Mouse (Mus musculus) neural tube, embryonic 12.5 days (tissue): ENCODE results near the gene Cass4. TPM values are rescaled to one million over a fixed set of nuclear protein-coding genes. Genes with fewer than 3 reads are reported as not detected.

Experiments
- ATAC-seq: fragments of 200-750 bp; cut with Nextera tagmentation; 2 replicates; pipeline ENCODE4 v1.8.0; 2017; ENCODE audit warnings: low read depth, mild to moderate bottlenecking, moderate TSS enrichment, moderate library complexity; ENCODE audit not compliant: low FRiP score
- H3K27ac ChIP-seq: fragments of 300-500 bp; sonication (generic); 2 replicates; pipeline ENCODE4 v1.5.1; 2016
- H3K27me3 ChIP-seq: fragments of 300-500 bp; sonication (generic); replicated peaks from 2 replicates; pipeline ENCODE4 v1.6.1; 2016; ENCODE audit warnings: mild to moderate bottlenecking
- H3K36me3 ChIP-seq: fragments of 300-500 bp; sonication (generic); 2 replicates; pipeline ENCODE4 v1.6.1; 2016; ENCODE audit warnings: mild to moderate bottlenecking
- H3K4me1 ChIP-seq: fragments of 300-500 bp; sonication (generic); 2 replicates; pipeline ENCODE4 v1.6.1; 2016
- H3K4me2 ChIP-seq: fragments of 300-500 bp; sonication (generic); replicated peaks from 2 replicates; pipeline ENCODE4 v1.6.1; 2016; ENCODE audit warnings: mild to moderate bottlenecking
- H3K4me3 ChIP-seq: fragments of 300-500 bp; sonication (generic); 2 replicates; pipeline ENCODE4 v1.5.1; 2016
- H3K9ac ChIP-seq: fragments of 300-500 bp; sonication (generic); 2 replicates; pipeline ENCODE4 v1.6.1; 2016; ENCODE audit warnings: mild to moderate bottlenecking
- H3K9me3 ChIP-seq: fragments of 300-500 bp; sonication (generic); 2 replicates; pipeline ENCODE4 v1.6.1; 2016; ENCODE audit warnings: mild to moderate bottlenecking
- whole genome bisulfite sequencing: fragments of 180-500 bp; shearing (Covaris S2); methylation state at CpG from one replicate; pipeline ENCODE4 v1.1.7; 2016; 5-methylcytosine and 5-hydroxymethylcytosine counted together
- polyA plus RNA-seq: library from polyadenylated mRNA; unstranded; fragments of >200 nt; fragmentation: Nextera tagmentation; extraction: Ambion mirVana; gene quantifications from 2 replicates; pipeline ENCODE4 v1.2.1, GENCODE M21; 2016

Cass4 gene
- polyA plus RNA-seq: 0.18 and 0.43 TPM in 2 replicates

- Histone ChIP-seq H3K4me2 (no peak within 1 kb of the TSS), H3K9me3 (no peaks in the 10 kb centered on the region), H3K27me3 (no peaks in the 10 kb centered on the region), H3K4me3 (no peak within 1 kb of the TSS), H3K36me3 (no peaks in the 10 kb centered on the region), H3K27ac (no peak within 1 kb of the TSS), H3K9ac (no peak within 1 kb of the TSS), H3K4me1 (peaks cover 6% of the 10 kb centered on the region; the same call in 1 of the 2 replicates)
- ATAC-seq: no peak
- WGBS: 41% methylated on average over 13 of the region's 13 CpGs
Observed at GRCm38 (mm10) chr2:172393391-172394051, at the start of gene Cass4. TSS of gene Cass4 (plus strand) at chr2:172393794.

GRCm38 (mm10) chr2:172344669-172345068 is 48.9 kb upstream of the Cass4 start:
- Histone ChIP-seq H3K4me1 (peaks cover 12% of the 10 kb centered on the region), H3K9me3 (no peaks in the 10 kb centered on the region), H3K27me3 (no peaks in the 10 kb centered on the region), H3K36me3 (no peaks in the 10 kb centered on the region), H3K4me2 (peak overlapping the region; percentile 95), H3K4me3 (no peak overlapping the region), H3K27ac (no peak overlapping the region), H3K9ac (no peak overlapping the region)
- WGBS: 34% methylated on average over 5 of the region's 5 CpGs
- ATAC-seq: peak; percentile 4; the same call in 1 of the 2 replicates

GRCm38 (mm10) chr2:172345258-172345738 is 48.3 kb upstream of the Cass4 start, which contains the start of gene Fam210b:
TSS of gene Fam210b (plus strand) at chr2:172345565.
- Histone ChIP-seq H3K36me3 (no peaks in the 10 kb centered on the region), H3K9ac (peak within 1 kb of the TSS; percentile 74), H3K4me3 (peak within 1 kb of the TSS; percentile 63), H3K4me2 (peak within 1 kb of the TSS; percentile 95), H3K27ac (no peak within 1 kb of the TSS; the same call in 1 of the 2 replicates), H3K27me3 (no peaks in the 10 kb centered on the region), H3K9me3 (no peaks in the 10 kb centered on the region), H3K4me1 (peaks cover 12% of the 10 kb centered on the region)
- ATAC-seq: peak; percentile 96
- WGBS: under 1% methylated on average over 35 of the region's 35 CpGs

GRCm38 (mm10) chr2:172346034-172346929 is 47.3 kb upstream of the Cass4 start:
- Histone ChIP-seq H3K4me2 (peak overlapping the region; percentile 95), H3K9me3 (no peaks in the 10 kb centered on the region), H3K27ac (no peak overlapping the region; the same call in 1 of the 2 replicates), H3K4me1 (peaks cover 12% of the 10 kb centered on the region), H3K4me3 (peak overlapping the region; percentile 63), H3K9ac (peak overlapping the region; percentile 74), H3K27me3 (no peaks in the 10 kb centered on the region), H3K36me3 (no peaks in the 10 kb centered on the region)
- WGBS: 11% methylated on average over 31 of the region's 31 CpGs
- peak; percentile 19; the same call in 1 of the 2 replicates for ATAC-seq

- H3K4me1 ChIP-seq: peaks cover 12% of the 10 kb centered on the region
- H3K9ac ChIP-seq: 0 out of 2 replicates have a peak overlapping the region, but pooled peaks have one; percentile 6
- no peak overlapping the region for H3K27ac ChIP-seq
- no peak for ATAC-seq
- H3K36me3 ChIP-seq: no peaks in the 10 kb centered on the region
- H3K27me3 ChIP-seq: no peaks in the 10 kb centered on the region
- no peaks in the 10 kb centered on the region for H3K9me3 ChIP-seq
- 0 out of 2 replicates have a peak overlapping the region, but pooled peaks have one; percentile 63 for H3K4me3 ChIP-seq
- 60% methylated on average over 8 of the region's 8 CpGs for WGBS
- H3K4me2 ChIP-seq: peak overlapping the region; percentile 95
Observed at GRCm38 (mm10) chr2:172346933-172347611, 46.5 kb upstream of the Cass4 start.

GRCm38 (mm10) chr2:172348297-172348950 is 45.2 kb upstream of the Cass4 start:
- Histone ChIP-seq H3K27me3 (no peaks in the 10 kb centered on the region), H3K4me3 (no peak overlapping the region), H3K27ac (no peak overlapping the region), H3K9ac (no peak overlapping the region), H3K4me1 (peaks cover 12% of the 10 kb centered on the region), H3K9me3 (no peaks in the 10 kb centered on the region), H3K36me3 (no peaks in the 10 kb centered on the region), H3K4me2 (0 out of 2 replicates have a peak overlapping the region, but pooled peaks have one; percentile 95)
- ATAC-seq: no peak
- 44% methylated on average over 3 of the region's 3 CpGs for WGBS

- peaks cover 10% of the 10 kb centered on the region for H3K4me1 ChIP-seq
- ATAC-seq: no peak
- peaks cover 2% of the 10 kb centered on the region; the same call in 1 of the 2 replicates for H3K36me3 ChIP-seq
- no peak overlapping the region for H3K9ac ChIP-seq
- no peak overlapping the region for H3K4me2 ChIP-seq
- H3K27me3 ChIP-seq: no peaks in the 10 kb centered on the region
- no peak overlapping the region for H3K27ac ChIP-seq
- no peak overlapping the region for H3K4me3 ChIP-seq
- no peaks in the 10 kb centered on the region for H3K9me3 ChIP-seq
- WGBS: 80% methylated on average over 14 of the region's 14 CpGs
Observed at GRCm38 (mm10) chr2:172349776-172350175, 43.8 kb upstream of the Cass4 start.

GRCm38 (mm10) chr2:172350773-172351172 is 42.8 kb upstream of the Cass4 start:
- no peak overlapping the region for H3K27ac ChIP-seq
- H3K9me3 ChIP-seq: no peaks in the 10 kb centered on the region
- no peak for ATAC-seq
- peaks cover 8% of the 10 kb centered on the region; the same call in 1 of the 2 replicates for H3K4me1 ChIP-seq
- WGBS: 79% methylated on average over 8 of the region's 8 CpGs
- no peaks in the 10 kb centered on the region for H3K27me3 ChIP-seq
- H3K9ac ChIP-seq: no peak overlapping the region
- H3K4me3 ChIP-seq: no peak overlapping the region
- peaks cover 11% of the 10 kb centered on the region for H3K36me3 ChIP-seq
- no peak overlapping the region for H3K4me2 ChIP-seq

GRCm38 (mm10) chr2:172353218-172353617 is 40.4 kb upstream of the Cass4 start:
- H3K27me3 ChIP-seq: no peaks in the 10 kb centered on the region
- no peaks in the 10 kb centered on the region for H3K9me3 ChIP-seq
- H3K4me3 ChIP-seq: no peak overlapping the region
- H3K9ac ChIP-seq: no peak overlapping the region
- no peak overlapping the region for H3K4me2 ChIP-seq
- no peaks in the 10 kb centered on the region; the same call in 1 of the 2 replicates for H3K4me1 ChIP-seq
- H3K27ac ChIP-seq: no peak overlapping the region
- WGBS: 61% methylated on average over 9 of the region's 9 CpGs
- H3K36me3 ChIP-seq: peaks cover 34% of the 10 kb centered on the region
- ATAC-seq: no peak

- ATAC-seq: no peak
- Histone ChIP-seq H3K9ac (no peak overlapping the region), H3K4me1 (no peaks in the 10 kb centered on the region), H3K9me3 (no peaks in the 10 kb centered on the region), H3K27ac (no peak overlapping the region), H3K4me2 (no peak overlapping the region), H3K36me3 (peaks cover 49% of the 10 kb centered on the region), H3K27me3 (no peaks in the 10 kb centered on the region), H3K4me3 (no peak overlapping the region)
- 52% methylated on average over 9 of the region's 9 CpGs for WGBS
Observed at GRCm38 (mm10) chr2:172354761-172355160, 38.8 kb upstream of the Cass4 start.

GRCm38 (mm10) chr2:172355833-172356232 is 37.8 kb upstream of the Cass4 start:
- 81% methylated on average over 5 of the region's 5 CpGs for WGBS
- no peak for ATAC-seq
- H3K36me3 ChIP-seq: peaks cover 60% of the 10 kb centered on the region

More at GRCm38 (mm10) chr2:172355833-172356232, 37.8 kb upstream of the Cass4 start:
- H3K4me1 ChIP-seq: no peaks in the 10 kb centered on the region
- no peaks in the 10 kb centered on the region for H3K27me3 ChIP-seq
- H3K9ac ChIP-seq: no peak overlapping the region
- H3K27ac ChIP-seq: no peak overlapping the region
- H3K9me3 ChIP-seq: no peaks in the 10 kb centered on the region
- no peak overlapping the region for H3K4me2 ChIP-seq
- H3K4me3 ChIP-seq: no peak overlapping the region
